Mouse (Mus musculus) splenic B cell, adult 2 months (primary cell): Measurements from ENCODE around the gene Doc2a.
A peak's percentile ranks its signal among the peaks of the same experiment; 100 is the strongest.

Experiments
- DNase-seq: peaks from one replicate; pipeline ENCODE4 v3.0.0-alpha.2; 2011; ENCODE audit warnings: low read depth, low spot score
- H3K27me3 ChIP-seq: 2 replicates; pipeline ENCODE4 v1.6.1; 2012; ENCODE audit warnings: mild to moderate bottlenecking, low read length, moderate library complexity, mixed read lengths; ENCODE audit not compliant: control insufficient read depth, poor library complexity, insufficient read depth, severe bottlenecking
- H3K36me3 ChIP-seq: 2 replicates; pipeline ENCODE4 v1.6.1; 2012; ENCODE audit warnings: mild to moderate bottlenecking, low read length, moderate library complexity, mixed read lengths; ENCODE audit not compliant: control insufficient read depth, poor library complexity, insufficient read depth, severe bottlenecking

Gene Doc2a

GRCm38 (mm10) chr7:126815726-126816222, 31.4 kb upstream of the Doc2a start:
- no peaks in the 10 kb centered on the region for H3K36me3 ChIP-seq
- DNase-seq = no peak
- no peaks in the 10 kb centered on the region for H3K27me3 ChIP-seq

GRCm38 (mm10) chr7:126816494-126816893, 30.7 kb upstream of the Doc2a start:
- DNase-seq = no peak
- H3K36me3 ChIP-seq = no peaks in the 10 kb centered on the region
- H3K27me3 ChIP-seq = no peaks in the 10 kb centered on the region

GRCm38 (mm10) chr7:126817595-126817994, 29.6 kb upstream of the Doc2a start:
- Histone ChIP-seq H3K36me3 (no peaks in the 10 kb centered on the region), H3K27me3 (no peaks in the 10 kb centered on the region)
- DNase-seq = no peak

GRCm38 (mm10) chr7:126818818-126819217, 28.4 kb upstream of the Doc2a start:
- Histone ChIP-seq H3K36me3 (no peaks in the 10 kb centered on the region), H3K27me3 (no peaks in the 10 kb centered on the region)
- no peak for DNase-seq

- peak; percentile 87 for DNase-seq
- Histone ChIP-seq H3K27me3 (no peaks in the 10 kb centered on the region), H3K36me3 (no peaks in the 10 kb centered on the region)
Measured at GRCm38 (mm10) chr7:126821835-126822511, 25.2 kb upstream of the Doc2a start.

- DNase-seq = no peak
- H3K27me3 ChIP-seq = no peaks in the 10 kb centered on the region
- H3K36me3 ChIP-seq = no peaks in the 10 kb centered on the region
Measured at GRCm38 (mm10) chr7:126822741-126823140, 24.5 kb upstream of the Doc2a start.

- Histone ChIP-seq H3K27me3 (no peaks in the 10 kb centered on the region), H3K36me3 (no peaks in the 10 kb centered on the region)
- DNase-seq = no peak
Measured at GRCm38 (mm10) chr7:126823202-126823711, 24.0 kb upstream of the Doc2a start.

GRCm38 (mm10) chr7:126823940-126824339, 23.3 kb upstream of the Doc2a start:
- no peaks in the 10 kb centered on the region for H3K36me3 ChIP-seq
- no peak for DNase-seq
- no peaks in the 10 kb centered on the region for H3K27me3 ChIP-seq

- H3K36me3 ChIP-seq = no peaks in the 10 kb centered on the region
- H3K27me3 ChIP-seq = no peaks in the 10 kb centered on the region
- peak; percentile 28 for DNase-seq
Measured at GRCm38 (mm10) chr7:126825403-126825802, 21.8 kb upstream of the Doc2a start.

GRCm38 (mm10) chr7:126825952-126826351, 21.3 kb upstream of the Doc2a start:
- Histone ChIP-seq H3K27me3 (no peaks in the 10 kb centered on the region), H3K36me3 (no peaks in the 10 kb centered on the region)
- DNase-seq = no peak

GRCm38 (mm10) chr7:126831539-126831938, 15.7 kb upstream of the Doc2a start, which contains the start of gene 4930451I11Rik:
TSS of gene 4930451I11Rik (minus strand) at chr7:126831639.
- H3K27me3 ChIP-seq = no peaks in the 10 kb centered on the region
- DNase-seq = no peak
- H3K36me3 ChIP-seq = no peaks in the 10 kb centered on the region

GRCm38 (mm10) chr7:126832036-126832598, 15.1 kb upstream of the Doc2a start:
- no peaks in the 10 kb centered on the region for H3K27me3 ChIP-seq
- no peaks in the 10 kb centered on the region for H3K36me3 ChIP-seq
- DNase-seq = peak; percentile 89

GRCm38 (mm10) chr7:126833294-126833693, 13.9 kb upstream of the Doc2a start:
- DNase-seq = no peak
- H3K27me3 ChIP-seq = no peaks in the 10 kb centered on the region

GRCm38 (mm10) chr7:126843276-126843675, 3.9 kb upstream of the Doc2a start:
- H3K36me3 ChIP-seq = no peaks in the 10 kb centered on the region
- H3K27me3 ChIP-seq = no peaks in the 10 kb centered on the region; the same call in 1 of the 2 replicates
- DNase-seq = no peak

More at GRCm38 (mm10) chr7:126833294-126833693, 13.9 kb upstream of the Doc2a start:
- H3K36me3 ChIP-seq = no peaks in the 10 kb centered on the region

- no peaks in the 10 kb centered on the region; the same call in 1 of the 2 replicates for H3K27me3 ChIP-seq
- H3K36me3 ChIP-seq = no peaks in the 10 kb centered on the region
- DNase-seq = no peak
Measured at GRCm38 (mm10) chr7:126845516-126845915, 1.7 kb upstream of the Doc2a start.
